Mouse (Mus musculus): ENCODE results near the gene Ankdd1b. TPM values are rescaled to one million over a fixed set of nuclear protein-coding genes. Genes with fewer than 3 reads are reported as not detected.

Ankdd1b gene
- total RNA-seq, 1 experiment from 2014 or later = 1.2 TPM

DNA sequence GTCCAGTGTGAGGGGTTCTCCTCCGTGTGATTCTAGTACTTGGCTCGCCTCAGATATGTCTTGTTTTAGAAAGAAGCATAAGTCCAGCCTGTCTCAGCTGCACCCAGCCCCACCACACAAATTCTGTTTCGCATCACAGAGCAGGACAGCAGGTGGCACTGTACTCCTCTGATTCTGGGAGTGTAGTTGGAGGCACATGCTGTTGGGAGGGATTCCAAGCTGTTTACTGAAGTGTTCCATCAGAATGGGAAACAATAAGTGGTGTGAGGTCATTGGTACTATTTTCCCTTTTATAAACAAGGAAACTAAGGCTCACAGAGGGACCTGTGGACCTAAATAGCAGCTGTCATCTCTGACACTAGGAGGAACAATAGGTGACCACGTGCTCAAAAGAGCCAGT is 64.0 kb downstream of the Ankdd1b start:
- DNase-seq = peak; percentile 26

DNA sequence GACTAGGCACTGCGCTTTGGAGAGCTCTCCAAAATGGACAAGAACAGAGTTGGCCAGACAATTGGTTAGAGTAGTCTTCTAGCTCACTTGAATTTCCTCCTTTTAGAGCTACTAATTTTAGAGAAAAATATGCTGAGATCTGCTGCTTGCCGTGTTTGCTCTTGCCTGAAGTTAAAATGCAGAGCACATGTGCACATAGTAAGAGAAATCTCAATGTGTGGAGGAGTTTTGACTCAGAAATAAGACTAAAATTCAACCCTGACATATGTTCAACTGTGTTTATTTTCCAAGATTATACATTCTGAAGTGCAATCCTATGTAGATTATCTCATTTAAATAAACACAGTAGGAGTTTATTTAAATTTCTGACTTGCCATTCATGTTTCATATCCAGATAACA is 65.5 kb downstream of the Ankdd1b start:
- no peak for DNase-seq

DNA sequence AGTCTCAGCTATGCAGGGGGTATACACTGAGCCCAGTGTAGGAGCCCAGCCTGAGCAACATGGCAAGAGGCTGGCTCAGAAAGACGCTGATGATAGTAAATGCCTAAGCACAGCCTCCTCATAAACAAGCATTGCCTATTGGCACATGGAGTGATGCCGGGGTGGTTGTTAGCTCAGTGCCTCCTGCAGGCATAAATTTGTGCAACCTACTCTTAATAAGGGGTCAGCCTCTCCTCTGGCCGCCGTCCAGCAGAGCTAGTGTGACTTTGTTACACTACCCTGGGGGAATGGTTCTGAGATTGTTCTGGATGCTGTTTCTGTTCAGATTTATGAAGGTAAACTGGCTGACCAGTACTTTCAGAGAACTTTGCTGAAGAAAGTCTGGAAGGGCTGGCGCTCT is 69.7 kb downstream of the Ankdd1b start:
- DNase-seq = no peak

DNA sequence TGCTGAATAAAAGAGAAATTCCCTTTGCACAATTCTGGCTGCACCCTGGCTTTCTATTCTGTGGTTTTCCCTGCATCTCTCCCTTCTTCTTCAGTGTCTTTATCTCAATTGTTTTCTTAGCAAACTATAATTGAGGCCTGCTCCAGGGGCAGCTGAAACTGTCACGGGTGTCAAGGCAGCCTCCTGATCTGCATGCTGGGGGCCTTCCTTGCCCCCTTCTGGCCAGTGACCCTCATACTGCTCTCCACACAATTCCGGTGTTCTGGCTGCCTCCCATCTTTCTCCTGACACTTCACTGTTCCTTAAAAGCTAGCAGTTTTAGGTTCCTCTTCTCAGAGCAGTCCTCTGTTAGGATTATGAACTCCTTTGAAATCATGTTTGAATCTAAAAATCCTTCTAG is 81.7 kb downstream of the Ankdd1b start:
- DNase-seq = no peak

DNA sequence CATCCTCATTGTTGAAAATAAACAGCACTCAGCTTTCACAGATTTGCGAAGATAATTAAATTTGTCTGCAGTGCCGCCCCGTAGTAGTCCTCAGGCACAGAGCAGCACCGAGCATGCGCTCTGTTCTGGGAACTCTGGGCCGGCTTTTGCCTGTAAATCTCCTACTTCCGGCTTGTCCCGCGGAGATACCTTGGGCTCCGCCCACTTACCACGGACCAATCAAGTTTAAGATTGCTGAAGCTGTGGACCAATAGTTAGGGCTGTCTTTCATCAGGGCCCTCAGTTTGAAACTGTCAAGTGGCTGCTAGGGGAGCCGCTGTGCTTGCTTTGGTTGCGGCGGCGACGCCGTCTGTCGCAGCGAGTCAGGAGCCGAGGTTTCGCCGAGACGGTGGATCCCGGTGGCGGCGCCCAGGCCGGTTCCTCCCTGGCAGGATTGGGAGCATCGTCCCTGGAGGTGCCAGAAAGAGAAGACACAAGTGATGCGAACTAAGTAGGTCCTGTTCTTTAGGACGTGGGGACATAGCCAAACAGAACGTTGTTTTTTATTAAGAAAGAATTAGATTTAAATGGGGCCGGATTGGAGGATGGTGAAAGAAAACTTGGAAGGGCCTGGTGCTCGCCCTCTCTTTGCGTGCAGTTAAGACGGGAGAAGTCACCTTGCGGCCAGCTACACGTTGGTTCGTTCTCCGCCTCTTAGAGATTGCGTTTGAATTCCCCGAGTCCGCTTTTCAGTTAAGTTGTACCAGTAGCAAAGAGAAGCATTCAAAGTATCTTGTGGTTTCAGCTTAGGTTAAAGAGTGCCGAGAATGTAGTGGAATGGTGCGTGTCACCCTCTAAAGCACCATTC is 82.7 kb downstream of the Ankdd1b start, which contains the start of gene Poc5:
Poc5 (plus strand) TSS at position 253 of the 847 bp plus-strand sequence.
- peak; percentile 94 for DNase-seq

DNA sequence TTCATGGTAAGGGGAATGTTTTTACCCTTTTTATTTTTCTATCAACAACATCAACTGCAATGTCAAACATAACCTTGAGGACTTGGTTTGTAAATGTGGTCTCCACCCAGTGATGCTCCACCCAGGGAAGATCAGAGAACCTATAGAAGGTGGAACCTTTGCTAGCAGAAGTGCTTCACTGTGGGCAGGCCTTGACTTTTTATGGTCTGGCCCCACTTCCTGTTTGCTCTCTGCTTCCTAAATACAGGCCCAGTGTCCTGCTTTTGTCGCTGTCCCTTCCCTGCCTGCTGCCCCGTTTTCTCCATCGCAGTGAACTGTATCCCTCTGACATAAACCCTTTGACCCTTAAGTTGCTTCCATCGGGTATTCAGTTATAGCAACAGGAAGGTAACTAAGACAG is 93.1 kb downstream of the Ankdd1b start:
- no peak for DNase-seq

DNA sequence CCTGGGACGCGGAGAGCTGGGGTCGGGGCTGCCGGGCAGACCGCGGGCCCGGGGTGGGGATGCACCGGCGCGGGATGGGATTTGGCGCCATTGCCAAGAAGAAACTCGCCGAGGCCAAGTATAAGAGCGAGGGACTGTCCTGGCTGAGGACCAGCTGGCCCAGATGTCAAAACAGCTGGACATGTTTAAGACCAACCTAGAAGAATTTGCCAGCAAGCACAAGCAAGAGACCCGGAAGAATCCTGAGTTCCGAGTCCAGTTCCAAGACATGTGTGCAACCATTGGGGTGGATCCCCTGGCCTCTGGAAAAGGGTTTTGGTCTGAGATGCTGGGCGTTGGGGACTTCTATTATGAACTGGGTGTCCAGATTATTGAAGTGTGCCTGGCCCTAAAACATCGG is 94.1 kb downstream of the Ankdd1b start:
- DNase-seq = no peak

DNA sequence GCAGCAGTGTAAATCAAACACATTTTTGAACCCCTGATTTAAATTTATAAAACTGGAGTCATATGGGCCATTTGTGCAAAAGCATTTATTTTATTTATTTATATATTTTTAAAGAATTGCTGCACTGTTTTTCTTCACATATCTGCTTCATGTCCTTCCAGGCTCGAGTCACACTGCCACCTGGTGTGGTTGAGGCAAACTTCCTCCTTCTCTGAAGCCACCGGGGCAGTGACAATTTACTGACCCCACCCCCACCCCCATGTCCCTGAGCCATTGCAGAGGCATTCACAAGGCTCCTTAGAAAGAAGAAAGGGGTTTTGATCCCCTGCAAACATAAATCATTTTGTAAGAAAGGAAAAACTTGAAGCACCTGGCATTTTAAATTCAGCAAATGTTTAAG is 95.5 kb downstream of the Ankdd1b start:
- peak; percentile 12 for DNase-seq

Other genes starting within 250 kb of the Ankdd1b start
- 16.7 and 20.9 TPM in 2 replicates for gene Poc5, start 82.9 kb downstream of the Ankdd1b start, total RNA-seq (2021)
- gene Gm17622, start 19.5 kb upstream of the Ankdd1b start, total RNA-seq (2021) = not detected in 2 replicates
- gene Polk, start 71.4 kb upstream of the Ankdd1b start, total RNA-seq (2021) = 44.5 and 44.9 TPM in 2 replicates
- gene Col4a3bp, start 71.4 kb upstream of the Ankdd1b start, total RNA-seq (2021) = 124 and 126 TPM in 2 replicates
- 218 and 227 TPM in 2 replicates for gene Hmgcr, start 199.7 kb upstream of the Ankdd1b start, total RNA-seq (2021)